Mouse (Mus musculus): ENCODE measurements around the gene Tstd2. TPM values are rescaled to one million over a fixed set of nuclear protein-coding genes. Genes with fewer than 3 reads are reported as not detected.
A peak's percentile ranks its signal among the peaks of the same experiment; 100 is the strongest.

Gene Tstd2
- 33.4 and 34.0 TPM in 2 replicates for polyA plus RNA-seq (2015; fragmentation: Nextera tagmentation; extraction: Ambion mirVana)

- peak within 1 kb of the TSS; percentile 80 for H3K4me3 ChIP-seq
- under 1% methylated on average over 87 of the region's 90 CpGs for WGBS
Observed at GRCm38 (mm10) chr4:46138287-46139222, at the start of gene Tstd2, which contains the start of gene Ncbp1. Gene Tstd2, minus strand, starts transcription at chr4:46138694. Gene Ncbp1, plus strand, starts transcription at chr4:46138613.

GRCm38 (mm10) chr4:46186466-46186865 is 48.0 kb upstream of the Tstd2 start:
- H3K9me3 ChIP-seq, result no peaks in the 10 kb centered on the region
- H3K36me3 ChIP-seq, result peaks cover 72% of the 10 kb centered on the region
- no peaks in the 10 kb centered on the region for H3K27me3 ChIP-seq
- H3K4me1 ChIP-seq (replicated peaks), result no peaks in the 10 kb centered on the region
- no peak for ATAC-seq (ENCODE audit: low FRiP score, low read depth)
- WGBS, result 75% methylated on average over 3 of the region's 3 CpGs
- no peak overlapping the region for H3K9ac ChIP-seq
- no peak overlapping the region for H3K27ac ChIP-seq (replicated peaks)
- H3K4me2 ChIP-seq, result no peak overlapping the region
- H3K4me3 ChIP-seq, result no peak overlapping the region

More at GRCm38 (mm10) chr4:46138287-46139222, at the start of gene Tstd2, which contains the start of gene Ncbp1:
- peak; percentile 92 for ATAC-seq (ENCODE audit: low FRiP score, low read depth)
- peaks cover 9% of the 10 kb centered on the region for H3K36me3 ChIP-seq
- H3K9me3 ChIP-seq, result no peaks in the 10 kb centered on the region
- peaks cover 39% of the 10 kb centered on the region for H3K4me1 ChIP-seq (replicated peaks)
- peak within 1 kb of the TSS; percentile 85 for H3K9ac ChIP-seq
- peak within 1 kb of the TSS; percentile 72 for H3K4me2 ChIP-seq
- peak within 1 kb of the TSS; percentile 99 for H3K27ac ChIP-seq (replicated peaks)
- no peaks in the 10 kb centered on the region for H3K27me3 ChIP-seq

- H3K9ac ChIP-seq, result no peak overlapping the region
- H3K27ac ChIP-seq (replicated peaks), result no peak overlapping the region
- H3K9me3 ChIP-seq, result no peaks in the 10 kb centered on the region
- no peak overlapping the region for H3K4me2 ChIP-seq
- no peaks in the 10 kb centered on the region for H3K4me1 ChIP-seq (replicated peaks)
- H3K4me3 ChIP-seq, result no peak overlapping the region
- WGBS, result 86% methylated on average over 9 of the region's 9 CpGs
- no peaks in the 10 kb centered on the region for H3K27me3 ChIP-seq
- no peak for ATAC-seq (ENCODE audit: low FRiP score, low read depth)
- H3K36me3 ChIP-seq, result peaks cover 73% of the 10 kb centered on the region
Observed at GRCm38 (mm10) chr4:46185890-46186289, 47.4 kb upstream of the Tstd2 start.

GRCm38 (mm10) chr4:46185423-46185822 is 46.9 kb upstream of the Tstd2 start:
- Histone ChIP-seq H3K9ac (no peak overlapping the region), H3K27me3 (no peaks in the 10 kb centered on the region), H3K9me3 (no peaks in the 10 kb centered on the region), H3K36me3 (peaks cover 74% of the 10 kb centered on the region), H3K4me2 (no peak overlapping the region), H3K27ac (replicated peaks) (no peak overlapping the region), H3K4me3 (no peak overlapping the region), H3K4me1 (replicated peaks) (no peaks in the 10 kb centered on the region)
- WGBS, result 85% methylated on average over 8 of the region's 8 CpGs
- ATAC-seq (ENCODE audit: low FRiP score, low read depth), result no peak

- no peaks in the 10 kb centered on the region for H3K9me3 ChIP-seq
- H3K4me2 ChIP-seq, result no peak overlapping the region
- no peak overlapping the region for H3K9ac ChIP-seq
- ATAC-seq (ENCODE audit: low FRiP score, low read depth), result no peak
- WGBS, result 91% methylated on average over 7 of the region's 7 CpGs
- H3K36me3 ChIP-seq, result peaks cover 75% of the 10 kb centered on the region
- no peak overlapping the region for H3K27ac ChIP-seq (replicated peaks)
- no peaks in the 10 kb centered on the region for H3K4me1 ChIP-seq (replicated peaks)
- no peak overlapping the region for H3K4me3 ChIP-seq
- H3K27me3 ChIP-seq, result no peaks in the 10 kb centered on the region
Observed at GRCm38 (mm10) chr4:46182181-46182580, 43.7 kb upstream of the Tstd2 start.

- H3K9me3 ChIP-seq, result no peaks in the 10 kb centered on the region
- ATAC-seq (ENCODE audit: low FRiP score, low read depth), result no peak
- no peak overlapping the region for H3K4me2 ChIP-seq
- no peak overlapping the region for H3K4me3 ChIP-seq
- 79% methylated on average over 6 of the region's 6 CpGs for WGBS
- H3K4me1 ChIP-seq (replicated peaks), result no peaks in the 10 kb centered on the region
- H3K27ac ChIP-seq (replicated peaks), result no peak overlapping the region
- H3K27me3 ChIP-seq, result no peaks in the 10 kb centered on the region
- no peak overlapping the region for H3K9ac ChIP-seq
- H3K36me3 ChIP-seq, result peaks cover 82% of the 10 kb centered on the region
Observed at GRCm38 (mm10) chr4:46181168-46181567, 42.7 kb upstream of the Tstd2 start.

- H3K36me3 ChIP-seq, result peaks cover 84% of the 10 kb centered on the region
- no peak overlapping the region for H3K27ac ChIP-seq (replicated peaks)
- no peak overlapping the region for H3K4me2 ChIP-seq
- H3K4me3 ChIP-seq, result no peak overlapping the region
- H3K9me3 ChIP-seq, result no peaks in the 10 kb centered on the region
- no peaks in the 10 kb centered on the region for H3K27me3 ChIP-seq
- no peaks in the 10 kb centered on the region for H3K4me1 ChIP-seq (replicated peaks)
- 89% methylated on average over 7 of the region's 7 CpGs for WGBS
- ATAC-seq (ENCODE audit: low FRiP score, low read depth), result no peak
- H3K9ac ChIP-seq, result no peak overlapping the region
Observed at GRCm38 (mm10) chr4:46177496-46177895, 39.0 kb upstream of the Tstd2 start.

- no peaks in the 10 kb centered on the region for H3K4me1 ChIP-seq (replicated peaks)
- no peak overlapping the region for H3K9ac ChIP-seq
- H3K27ac ChIP-seq (replicated peaks), result no peak overlapping the region
- no peak overlapping the region for H3K4me3 ChIP-seq
- 80% methylated on average over 5 of the region's 5 CpGs for WGBS
- no peak overlapping the region for H3K4me2 ChIP-seq
- peaks cover 83% of the 10 kb centered on the region for H3K36me3 ChIP-seq
- no peaks in the 10 kb centered on the region for H3K9me3 ChIP-seq
- no peak for ATAC-seq (ENCODE audit: low FRiP score, low read depth)
- no peaks in the 10 kb centered on the region for H3K27me3 ChIP-seq
Observed at GRCm38 (mm10) chr4:46177018-46177417, 38.5 kb upstream of the Tstd2 start.

- ATAC-seq (ENCODE audit: low FRiP score, low read depth), result no peak
- no peak overlapping the region for H3K9ac ChIP-seq
- no peak overlapping the region for H3K4me2 ChIP-seq
- no peak overlapping the region for H3K4me3 ChIP-seq
- no peaks in the 10 kb centered on the region for H3K9me3 ChIP-seq
- H3K4me1 ChIP-seq (replicated peaks), result no peaks in the 10 kb centered on the region
- 80% methylated on average over 4 of the region's 4 CpGs for WGBS
- H3K27ac ChIP-seq (replicated peaks), result no peak overlapping the region
- no peaks in the 10 kb centered on the region for H3K27me3 ChIP-seq
- H3K36me3 ChIP-seq, result peaks cover 83% of the 10 kb centered on the region
Observed at GRCm38 (mm10) chr4:46176313-46176712, 37.8 kb upstream of the Tstd2 start.

- Histone ChIP-seq H3K4me1 (replicated peaks) (no peaks in the 10 kb centered on the region), H3K36me3 (peaks cover 93% of the 10 kb centered on the region), H3K4me3 (no peak overlapping the region), H3K27ac (replicated peaks) (no peak overlapping the region), H3K27me3 (no peaks in the 10 kb centered on the region), H3K4me2 (no peak overlapping the region), H3K9ac (no peak overlapping the region), H3K9me3 (no peaks in the 10 kb centered on the region)
- whole genome bisulfite sequencing, result 82% methylated on average over 7 of the region's 7 CpGs
- ATAC-seq (ENCODE audit: low FRiP score, low read depth), result no peak
Observed at GRCm38 (mm10) chr4:46171761-46172160, 33.3 kb upstream of the Tstd2 start.

- Histone ChIP-seq H3K27ac (replicated peaks) (no peak overlapping the region), H3K4me3 (no peak overlapping the region), H3K9ac (no peak overlapping the region), H3K9me3 (no peaks in the 10 kb centered on the region), H3K27me3 (no peaks in the 10 kb centered on the region), H3K4me1 (replicated peaks) (no peaks in the 10 kb centered on the region), H3K4me2 (no peak overlapping the region), H3K36me3 (peaks cover 95% of the 10 kb centered on the region)
- no peak for ATAC-seq (ENCODE audit: low FRiP score, low read depth)
- WGBS, result 94% methylated on average over 5 of the region's 5 CpGs
Observed at GRCm38 (mm10) chr4:46165831-46166230, 27.3 kb upstream of the Tstd2 start.

GRCm38 (mm10) chr4:46164027-46164426 is 25.5 kb upstream of the Tstd2 start:
- Histone ChIP-seq H3K9me3 (no peaks in the 10 kb centered on the region), H3K4me3 (no peak overlapping the region), H3K4me1 (replicated peaks) (no peaks in the 10 kb centered on the region), H3K27ac (replicated peaks) (no peak overlapping the region), H3K4me2 (no peak overlapping the region), H3K36me3 (peaks cover 95% of the 10 kb centered on the region), H3K27me3 (no peaks in the 10 kb centered on the region), H3K9ac (no peak overlapping the region)
- ATAC-seq (ENCODE audit: low FRiP score, low read depth), result no peak
- 86% methylated on average over 2 of the region's 2 CpGs for WGBS

Data from hindbrain, embryonic 15.5 days (tissue).